ENCODE assay signal across 14 mouse cellular contexts in the genomic region with DNA sequence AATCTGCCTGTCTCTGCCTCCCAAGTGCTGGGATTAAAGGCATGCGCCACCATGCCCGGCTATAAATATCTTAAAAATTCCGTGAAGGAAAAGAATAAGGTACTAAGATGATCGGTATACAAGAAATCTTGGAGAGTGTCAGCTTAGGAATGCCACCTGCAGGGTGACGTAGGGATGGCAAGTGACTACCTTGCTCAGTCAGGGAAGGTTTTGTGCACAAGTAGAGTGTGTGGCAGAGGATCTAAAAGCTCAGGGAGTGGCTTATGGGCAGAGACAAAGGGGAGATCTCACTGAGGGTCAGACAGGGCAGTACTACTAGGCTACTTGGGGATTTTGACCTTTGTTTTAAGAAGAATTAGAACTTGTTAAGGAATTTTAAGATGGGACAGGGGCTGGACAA.
DNase-seq lines count a peak whose midpoint lies in the region; ATAC-seq and TF ChIP-seq lines count a peak whose summit lies in the region.
"Had no signal": no experiment of that assay in that cellular context is flagged by ENCODE, and none has a peak within 500 bp of the region (broad histone marks: within the 10 kb centered on the region; RNA-seq: fewer than 3 reads in every experiment).

No protein-coding gene starts in this region.

- H3K4me1 ChIP-seq in cerebellum, adult 2 months (ENCODE audit: control insufficient read depth, insufficient read depth, low read length) = no peaks in the 10 kb centered on the region
- H3K4me1 ChIP-seq in kidney, postnatal 0 days (replicated peaks; ENCODE audit: insufficient read depth, low read length) = no peaks in the 10 kb centered on the region
- no peaks in the 10 kb centered on the region for H3K4me1 ChIP-seq in kidney, embryonic 14.5 days (ENCODE audit: control insufficient read depth, insufficient read depth, low read length)
- H3K4me1 ChIP-seq in cortical plate, adult 2 months (ENCODE audit: control insufficient read depth, insufficient read depth, low read length) = no peaks in the 10 kb centered on the region
- no peaks in the 10 kb centered on the region for H3K4me1 ChIP-seq in limb, embryonic 10.5 days
- H3K4me1 ChIP-seq: embryonic facial prominence, embryonic 13.5 days; liver, embryonic 13.5 days had no signal

- no peak overlapping the region for H3K27ac ChIP-seq in cerebellum, adult 2 months (ENCODE audit: insufficient read depth, low read length)
- no peak overlapping the region for H3K27ac ChIP-seq in kidney, postnatal 0 days
- H3K27ac ChIP-seq in kidney, embryonic 14.5 days (ENCODE audit: low read depth, low read length) = no peak overlapping the region
- no peak overlapping the region for H3K27ac ChIP-seq in cortical plate, adult 2 months (ENCODE audit: insufficient read depth, low read length)
- no peak overlapping the region for H3K27ac ChIP-seq in limb, embryonic 10.5 days
- H3K27ac ChIP-seq: embryonic facial prominence, embryonic 13.5 days; liver, embryonic 13.5 days had no signal

- no peak for DNase-seq in cerebellum, adult 2 months
- no peak for DNase-seq in cerebellum, postnatal 4 days (ENCODE audit: low spot score in 2 of 2)
- no peak for DNase-seq in kidney, postnatal 0 days (ENCODE audit: low spot score)
- peak; percentile 21 for DNase-seq in CD4-positive helper T cell, adult 2 months (ENCODE audit: low read depth, low spot score)
- no peak for DNase-seq in urinary bladder, postnatal 10 days (ENCODE audit: low spot score)
- DNase-seq in limb, embryonic 10.5 days (ENCODE audit: low spot score) = no peak
- DNase-seq: adrenal gland, postnatal 25 days; heart, postnatal 4 days; liver, embryonic 13.5 days had no signal

- H3K4me2 ChIP-seq in kidney, postnatal 0 days (ENCODE audit: low read length) = no peak overlapping the region
- H3K4me2 ChIP-seq in kidney, embryonic 14.5 days (replicated peaks; ENCODE audit: low read depth, low read length) = no peak overlapping the region
- H3K4me2 ChIP-seq: embryonic facial prominence, embryonic 13.5 days; forebrain, embryonic 15.5 days; liver, embryonic 13.5 days had no signal

- TF ChIP-seq POLR2A in cerebellum, adult 2 months (IDR thresholded peaks at IDR 0.05; ENCODE audit: borderline replicate concordance, insufficient read depth, low read length) = no peak
- TF ChIP-seq POLR2A in cortical plate, adult 2 months (IDR thresholded peaks at IDR 0.05; ENCODE audit: extremely low read depth, insufficient read depth, low read length) = no peak

- no peaks in the 10 kb centered on the region for H3K36me3 ChIP-seq in kidney, postnatal 0 days (ENCODE audit: insufficient read depth, low read length)
- no peaks in the 10 kb centered on the region for H3K36me3 ChIP-seq in kidney, embryonic 14.5 days (ENCODE audit: control insufficient read depth, insufficient read depth, low read length)
- no peaks in the 10 kb centered on the region for H3K36me3 ChIP-seq in limb, embryonic 10.5 days
- H3K36me3 ChIP-seq: embryonic facial prominence, embryonic 13.5 days; forebrain, embryonic 15.5 days; liver, embryonic 13.5 days had no signal

- no peaks in the 10 kb centered on the region for H3K27me3 ChIP-seq in cerebellum, adult 2 months (ENCODE audit: control insufficient read depth, insufficient read depth, low read length)
- no peaks in the 10 kb centered on the region for H3K27me3 ChIP-seq in kidney, postnatal 0 days (ENCODE audit: insufficient read depth, low read length)
- H3K27me3 ChIP-seq in kidney, embryonic 14.5 days (ENCODE audit: control insufficient read depth, insufficient read depth, low read length) = no peaks in the 10 kb centered on the region
- no peaks in the 10 kb centered on the region for H3K27me3 ChIP-seq in limb, embryonic 10.5 days (ENCODE audit: low read depth, poor library complexity, severe bottlenecking)
- H3K27me3 ChIP-seq: embryonic facial prominence, embryonic 13.5 days; forebrain, embryonic 15.5 days; liver, embryonic 13.5 days had no signal

- 82% methylated on average over 5 of the region's 5 CpGs for WGBS in cerebellum, adult 2 months
- 71% methylated on average over 5 of the region's 5 CpGs for WGBS in kidney, postnatal 0 days
- 76% methylated on average over 5 of the region's 5 CpGs for WGBS in kidney, embryonic 14.5 days
- WGBS in limb, embryonic 10.5 days = 76% methylated on average over 5 of the region's 5 CpGs

- no peaks in the 10 kb centered on the region for H3K9me3 ChIP-seq in kidney, postnatal 0 days (replicated peaks; ENCODE audit: low read length)
- no peaks in the 10 kb centered on the region for H3K9me3 ChIP-seq in kidney, embryonic 14.5 days (ENCODE audit: control insufficient read depth, low read length)
- H3K9me3 ChIP-seq in limb, embryonic 10.5 days (replicated peaks) = no peaks in the 10 kb centered on the region
- H3K9me3 ChIP-seq: embryonic facial prominence, embryonic 13.5 days; forebrain, embryonic 15.5 days; liver, embryonic 13.5 days had no signal

- no peak overlapping the region for H3K4me3 ChIP-seq in cerebellum, adult 2 months (replicated peaks; ENCODE audit: insufficient read depth, low read depth, low read length)
- H3K4me3 ChIP-seq in kidney, postnatal 0 days (replicated peaks; ENCODE audit: low read depth, low read length) = no peak overlapping the region
- H3K4me3 ChIP-seq in kidney, embryonic 14.5 days (ENCODE audit: low read length) = no peak overlapping the region
- H3K4me3 ChIP-seq in cortical plate, adult 2 months (ENCODE audit: insufficient read depth, low read length) = no peak overlapping the region
- no peak overlapping the region for H3K4me3 ChIP-seq in limb, embryonic 10.5 days
- H3K4me3 ChIP-seq: embryonic facial prominence, embryonic 13.5 days; forebrain, embryonic 15.5 days; liver, embryonic 13.5 days; myocyte had no signal

- TF ChIP-seq CTCF in cerebellum, adult 2 months (IDR thresholded peaks at IDR 0.05; ENCODE audit: borderline replicate concordance, insufficient read depth, low read depth, low read length) = peak; percentile 30; the same call in 1 of the 2 replicates
- TF ChIP-seq CTCF in kidney, postnatal 0 days (IDR thresholded peaks at IDR 0.05; ENCODE audit: low read depth) = peak; percentile 48; the same call in 1 of the 2 replicates
- peak; percentile 40 for TF ChIP-seq CTCF in cortical plate, adult 2 months (IDR thresholded peaks at IDR 0.05; ENCODE audit: extremely low read depth, insufficient read depth, low read length)

- no peak for ATAC-seq in kidney, postnatal 0 days (replicated peaks; ENCODE audit: low FRiP score, low read depth)
- ATAC-seq in kidney, embryonic 14.5 days (ENCODE audit: low FRiP score, low TSS enrichment) = no peak
- ATAC-seq: forebrain, embryonic 15.5 days had no signal

- no peak overlapping the region for H3K9ac ChIP-seq in kidney, postnatal 0 days (ENCODE audit: low read depth, low read length)
- no peak overlapping the region for H3K9ac ChIP-seq in kidney, embryonic 14.5 days (ENCODE audit: low read depth, low read length)
- H3K9ac ChIP-seq: embryonic facial prominence, embryonic 13.5 days; forebrain, embryonic 15.5 days; liver, embryonic 13.5 days had no signal
